Mouse (Mus musculus): ENCODE measurements around the gene Clint1.

- no peak for TF ChIP-seq CTCF (IDR thresholded peaks at IDR 0.05; ENCODE audit: low read depth)
- no peak for TF ChIP-seq EP300 (IDR thresholded peaks at IDR 0.05; ENCODE audit: low read depth)
Observed at GRCm38 (mm10) chr11:45918018-45918417, 66.2 kb downstream of the Clint1 start.

Measured in heart, postnatal 0 days (tissue).